Mouse (Mus musculus) stomach, embryonic 14.5 days (tissue): ENCODE measurements around the gene Traf7. TPM values are rescaled to one million over a fixed set of nuclear protein-coding genes. Genes with fewer than 3 reads are reported as not detected.

ENCODE experiments used
- ATAC-seq: fragments of 200-750 bp; cut with Nextera tagmentation; 2 replicates; pipeline ENCODE4 v1.8.0; 2017; ENCODE audit warnings: low read depth, moderate TSS enrichment; ENCODE audit not compliant: insufficient number of reproducible peaks, insufficient read depth, low FRiP score
- H3K27ac ChIP-seq: fragments of 300-500 bp; sonication (generic); 2 replicates; pipeline ENCODE4 v1.5.1; 2014; ENCODE audit warnings: mild to moderate bottlenecking, low read length, moderate library complexity, mixed read lengths
- H3K27me3 ChIP-seq: fragments of 300-500 bp; sonication (generic); 2 replicates; pipeline ENCODE4 v1.6.1; 2014; ENCODE audit warnings: low read length, control low read depth, mixed read lengths; ENCODE audit not compliant: control insufficient read depth, insufficient read depth
- H3K36me3 ChIP-seq: fragments of 300-500 bp; sonication (generic); 2 replicates; pipeline ENCODE4 v1.6.1; 2014; ENCODE audit warnings: mild to moderate bottlenecking, control low read depth, low read length, moderate library complexity, mixed read lengths; ENCODE audit not compliant: control insufficient read depth, insufficient read depth
- H3K4me1 ChIP-seq: fragments of 300-500 bp; sonication (generic); 2 replicates; pipeline ENCODE4 v1.6.1; 2014; ENCODE audit warnings: low read length, control low read depth, mixed read lengths; ENCODE audit not compliant: control insufficient read depth, insufficient read depth
- H3K4me2 ChIP-seq: fragments of 300-500 bp; sonication (generic); replicated peaks from 2 replicates; pipeline ENCODE4 v1.6.1; 2014; ENCODE audit warnings: low read depth, low read length, control low read depth
- H3K4me3 ChIP-seq: fragments of 300-500 bp; sonication (generic); 2 replicates; pipeline ENCODE4 v1.5.1; 2014; ENCODE audit warnings: low read depth, low read length, control low read depth
- H3K9ac ChIP-seq: fragments of 300-500 bp; sonication (generic); replicated peaks from 2 replicates; pipeline ENCODE4 v1.6.1; 2014; ENCODE audit warnings: low read depth, mild to moderate bottlenecking, control low read depth, low read length, moderate library complexity, mixed read lengths
- H3K9me3 ChIP-seq: fragments of 300-500 bp; sonication (generic); 2 replicates; pipeline ENCODE4 v1.6.1; 2016; ENCODE audit warnings: low read depth, low read length, control low read depth; ENCODE audit not compliant: control insufficient read depth
- WGBS: fragments of 180-500 bp; shearing (Covaris S2); extraction: QIAGEN DNeasy Blood & Tissue Kit; methylation state at CpG from one replicate; pipeline ENCODE4 v1.1.7; 2014; 5-methylcytosine and 5-hydroxymethylcytosine counted together
- polyA plus RNA-seq: library from polyadenylated mRNA; unstranded; fragments of >200 nt; fragmentation: Nextera tagmentation; extraction: Ambion mirVana; gene quantifications from 2 replicates; pipeline ENCODE4 v1.2.1, GENCODE M21; 2014

Gene Traf7
- polyA plus RNA-seq, 1 experiment from 2014 or later = 87.6 TPM

DNA sequence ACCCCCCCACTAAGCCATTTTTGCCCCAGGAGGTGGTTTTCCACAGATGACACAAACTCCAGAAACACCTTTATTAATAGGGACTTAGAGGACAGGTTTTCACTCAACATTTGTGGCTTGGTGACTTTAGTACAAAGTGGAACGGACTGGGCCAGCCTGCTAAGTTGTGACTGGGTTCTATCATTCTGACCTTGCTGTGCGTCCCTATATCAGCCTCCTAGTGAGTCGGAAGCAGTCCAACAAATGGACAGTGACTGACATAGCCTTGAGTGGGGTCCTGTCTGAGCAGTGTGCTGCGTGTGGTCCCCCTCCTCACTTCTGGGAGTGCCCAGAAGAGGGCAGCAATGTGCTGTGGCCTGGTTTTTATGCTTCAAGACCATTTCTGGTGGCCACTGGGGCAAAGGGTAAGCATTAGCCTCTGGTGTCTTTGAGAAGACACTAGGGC is 1.3 kb upstream of the Traf7 start:
- Histone ChIP-seq H3K9me3 (no peaks in the 10 kb centered on the region), H3K4me2 (peak overlapping the region; percentile 84), H3K9ac (peak overlapping the region; percentile 57), H3K27me3 (no peaks in the 10 kb centered on the region), H3K4me3 (peak overlapping the region; percentile 85), H3K36me3 (peaks cover 16% of the 10 kb centered on the region; the same call in 1 of the 2 replicates), H3K27ac (peak overlapping the region; percentile 81; the same call in 1 of the 2 replicates), H3K4me1 (peaks cover 27% of the 10 kb centered on the region)
- ATAC-seq = no peak
- WGBS = under 1% methylated on average over 4 of the region's 4 CpGs

DNA sequence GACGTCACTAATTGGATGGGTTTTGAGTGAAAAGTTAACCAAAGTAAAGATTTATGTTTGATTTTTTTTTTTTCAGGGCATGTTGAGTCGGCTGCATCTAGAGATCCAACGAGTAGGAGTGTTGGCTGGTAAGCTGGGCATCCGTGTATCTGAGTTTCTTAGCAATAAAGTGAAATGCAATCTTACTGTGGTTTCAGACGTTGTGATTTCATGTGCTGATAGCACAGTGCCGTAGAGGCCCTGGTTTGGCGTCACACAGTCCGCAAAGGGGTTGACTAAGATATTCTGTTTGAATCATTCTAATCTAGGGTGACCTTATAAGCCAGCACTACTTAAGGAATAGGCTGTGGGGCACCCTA is 801 bp upstream of the Traf7 start:
- Histone ChIP-seq H3K36me3 (peaks cover 16% of the 10 kb centered on the region; the same call in 1 of the 2 replicates), H3K4me2 (peak overlapping the region; percentile 84), H3K27ac (peak overlapping the region; percentile 81), H3K27me3 (no peaks in the 10 kb centered on the region), H3K9ac (peak overlapping the region; percentile 57), H3K9me3 (no peaks in the 10 kb centered on the region), H3K4me3 (peak overlapping the region; percentile 85), H3K4me1 (peaks cover 27% of the 10 kb centered on the region)
- WGBS = under 1% methylated on average over 8 of the region's 8 CpGs
- ATAC-seq = no peak

DNA sequence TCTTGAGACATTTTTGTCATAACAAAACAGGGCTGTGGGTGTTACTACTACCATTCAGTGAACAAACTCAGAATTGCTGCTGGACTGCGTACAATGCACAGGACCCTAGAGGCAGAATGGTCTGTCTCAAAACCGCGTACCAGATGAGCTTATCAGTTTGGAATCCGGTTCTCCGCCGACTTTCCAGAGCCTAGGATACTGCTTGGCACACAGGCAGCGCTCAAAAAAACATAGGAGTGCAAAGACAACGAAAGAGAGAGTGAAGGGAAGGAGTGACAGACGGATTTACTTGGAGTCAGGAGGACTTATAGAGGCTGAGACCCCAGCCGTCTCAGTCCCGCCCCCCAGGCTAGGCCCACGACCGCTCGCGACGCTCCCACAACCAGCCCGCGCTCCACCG is 423 bp downstream of the Traf7 start:
- H3K36me3 ChIP-seq = peaks cover 16% of the 10 kb centered on the region
- H3K27ac ChIP-seq = peak overlapping the region; percentile 79
- H3K4me2 ChIP-seq = peak overlapping the region; percentile 76
- ATAC-seq = no peak; the same call in 1 of the 2 replicates
- peak overlapping the region; percentile 85 for H3K4me3 ChIP-seq
- no peaks in the 10 kb centered on the region for H3K9me3 ChIP-seq
- H3K4me1 ChIP-seq = peaks cover 20% of the 10 kb centered on the region
- peak overlapping the region; percentile 71 for H3K9ac ChIP-seq
- WGBS = under 1% methylated on average over 19 of the region's 19 CpGs
- no peaks in the 10 kb centered on the region for H3K27me3 ChIP-seq

DNA sequence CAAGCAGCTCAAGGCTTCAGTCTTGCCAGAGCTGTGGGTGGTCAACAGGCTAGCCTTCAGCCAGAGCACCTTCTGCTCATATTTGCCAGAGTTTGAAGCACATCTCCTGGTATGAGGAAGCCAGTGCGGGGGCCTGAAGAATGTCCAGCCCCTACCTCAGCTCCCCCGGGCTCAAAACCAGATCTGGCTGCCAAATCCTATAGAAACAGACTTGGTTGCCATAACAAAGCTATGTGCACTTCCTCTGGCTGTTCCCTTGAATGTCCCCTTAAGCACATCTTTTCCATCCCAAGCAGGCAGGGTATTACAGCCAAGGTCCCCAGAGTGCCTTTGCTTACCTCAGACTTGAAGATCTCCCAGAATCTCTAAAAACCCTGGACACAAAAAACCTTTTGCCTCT is 3.0 kb downstream of the Traf7 start:
- Histone ChIP-seq H3K4me3 (no peak overlapping the region), H3K36me3 (peaks cover 7% of the 10 kb centered on the region), H3K9ac (0 out of 2 replicates have a peak overlapping the region, but pooled peaks have one; percentile 6), H3K9me3 (no peaks in the 10 kb centered on the region), H3K27ac (peak overlapping the region; percentile 27; the same call in 1 of the 2 replicates), H3K27me3 (no peaks in the 10 kb centered on the region), H3K4me1 (peaks cover 12% of the 10 kb centered on the region), H3K4me2 (no peak overlapping the region)
- WGBS = 60% methylated on average over 2 of the region's 2 CpGs
- no peak for ATAC-seq

DNA sequence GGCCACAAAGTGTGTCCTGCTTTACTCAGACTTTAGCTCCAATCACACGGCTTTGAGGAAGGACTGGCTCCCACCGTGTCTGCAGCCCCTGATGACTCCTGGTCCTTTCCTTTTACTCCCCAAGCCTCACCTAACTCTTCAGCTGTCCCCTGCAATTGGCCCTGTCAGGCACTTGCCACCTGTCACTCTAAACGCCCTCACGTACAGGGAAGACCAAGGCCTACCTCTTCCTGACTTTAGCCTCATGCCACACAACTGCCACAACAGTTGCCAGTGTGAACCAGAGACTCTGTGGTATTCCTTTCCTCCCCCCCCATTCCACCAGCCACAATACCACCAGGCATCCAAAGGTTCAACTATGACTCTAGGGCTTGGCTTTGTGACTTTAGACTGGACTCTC is 7.3 kb downstream of the Traf7 start:
- Histone ChIP-seq H3K27ac (no peak overlapping the region), H3K36me3 (peaks cover 29% of the 10 kb centered on the region), H3K4me2 (no peak overlapping the region), H3K9ac (no peak overlapping the region), H3K4me3 (no peak overlapping the region), H3K27me3 (no peaks in the 10 kb centered on the region), H3K4me1 (no peaks in the 10 kb centered on the region), H3K9me3 (no peaks in the 10 kb centered on the region)
- 87% methylated on average over 4 of the region's 4 CpGs for WGBS
- no peak for ATAC-seq

DNA sequence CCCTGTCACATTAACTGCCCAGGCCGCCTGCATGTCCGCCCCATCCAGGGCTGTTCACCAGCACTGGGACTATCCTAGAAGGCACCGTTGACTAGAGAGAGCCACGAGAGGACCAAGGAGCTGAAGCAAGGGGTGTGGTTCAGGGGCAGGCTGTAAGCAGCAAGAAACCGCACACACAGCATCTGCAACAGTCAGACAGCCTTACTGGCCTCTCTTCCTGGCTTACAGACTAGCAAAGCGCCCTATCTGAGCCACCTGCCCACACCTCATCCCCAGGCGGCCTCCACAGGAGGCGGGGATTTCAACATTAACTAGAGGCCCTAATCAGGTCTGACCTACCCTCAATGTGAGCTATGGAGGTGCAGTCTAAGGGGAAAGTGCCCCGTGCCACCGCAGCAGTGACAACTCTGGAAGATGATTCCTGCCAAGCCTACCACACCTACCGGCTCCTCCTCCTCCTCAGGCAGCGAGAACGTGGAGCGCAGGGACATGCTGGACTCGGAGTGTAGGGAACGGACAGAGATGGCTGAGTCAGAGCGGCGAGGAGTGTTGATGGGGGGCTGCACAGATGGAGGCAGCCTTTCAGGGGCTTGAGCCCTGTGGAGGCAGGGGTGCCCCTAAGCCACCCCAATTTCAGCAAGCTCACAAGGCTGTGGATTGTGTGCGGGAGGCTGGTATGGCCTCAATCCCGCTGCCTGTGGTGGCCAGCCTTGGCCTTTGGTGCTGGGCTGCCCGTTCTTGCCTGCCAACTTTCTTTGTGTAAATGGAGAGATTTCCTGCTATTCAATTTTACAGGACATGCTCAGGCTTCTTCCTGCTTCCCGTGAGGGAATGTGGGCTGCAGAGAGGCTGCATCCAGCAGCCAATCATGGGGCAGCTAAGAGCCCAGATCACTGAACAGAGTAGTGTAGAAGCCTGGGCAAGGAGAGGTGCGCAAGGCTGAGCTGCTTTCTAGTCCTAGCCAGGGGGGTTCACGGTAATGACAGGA is 13.2 kb downstream of the Traf7 start:
- H3K9ac ChIP-seq = no peak overlapping the region
- H3K4me1 ChIP-seq = no peaks in the 10 kb centered on the region
- WGBS = 87% methylated on average over 24 of the region's 24 CpGs
- peaks cover 66% of the 10 kb centered on the region for H3K36me3 ChIP-seq
- no peak for ATAC-seq
- peak overlapping the region; percentile 12; the same call in 1 of the 2 replicates for H3K27ac ChIP-seq
- H3K4me3 ChIP-seq = no peak overlapping the region
- no peak overlapping the region for H3K4me2 ChIP-seq
- no peaks in the 10 kb centered on the region for H3K27me3 ChIP-seq
- H3K9me3 ChIP-seq = no peaks in the 10 kb centered on the region

DNA sequence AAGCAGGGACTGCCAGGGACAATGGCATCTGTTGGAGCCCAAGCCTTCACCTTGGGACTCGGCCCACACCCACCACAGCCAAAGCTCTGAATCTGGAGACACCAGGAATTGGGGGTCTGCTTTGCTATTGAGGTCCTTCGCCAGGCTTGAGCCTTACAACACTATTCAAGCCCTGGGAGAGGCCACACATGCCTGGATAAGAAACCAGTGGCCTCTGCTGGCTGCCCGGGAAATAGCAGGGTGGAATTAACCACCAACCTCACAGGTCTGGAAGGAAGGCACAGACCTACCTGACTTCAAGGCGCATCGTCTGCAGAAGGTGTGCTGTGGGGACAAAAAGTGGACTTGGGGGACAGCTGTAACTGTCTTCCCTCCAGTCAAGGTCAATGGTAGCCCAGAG is 14.1 kb downstream of the Traf7 start:
- no peak overlapping the region for H3K9ac ChIP-seq
- 0 out of 2 replicates have a peak, but pooled peaks have one; percentile 40 for ATAC-seq

DNA sequence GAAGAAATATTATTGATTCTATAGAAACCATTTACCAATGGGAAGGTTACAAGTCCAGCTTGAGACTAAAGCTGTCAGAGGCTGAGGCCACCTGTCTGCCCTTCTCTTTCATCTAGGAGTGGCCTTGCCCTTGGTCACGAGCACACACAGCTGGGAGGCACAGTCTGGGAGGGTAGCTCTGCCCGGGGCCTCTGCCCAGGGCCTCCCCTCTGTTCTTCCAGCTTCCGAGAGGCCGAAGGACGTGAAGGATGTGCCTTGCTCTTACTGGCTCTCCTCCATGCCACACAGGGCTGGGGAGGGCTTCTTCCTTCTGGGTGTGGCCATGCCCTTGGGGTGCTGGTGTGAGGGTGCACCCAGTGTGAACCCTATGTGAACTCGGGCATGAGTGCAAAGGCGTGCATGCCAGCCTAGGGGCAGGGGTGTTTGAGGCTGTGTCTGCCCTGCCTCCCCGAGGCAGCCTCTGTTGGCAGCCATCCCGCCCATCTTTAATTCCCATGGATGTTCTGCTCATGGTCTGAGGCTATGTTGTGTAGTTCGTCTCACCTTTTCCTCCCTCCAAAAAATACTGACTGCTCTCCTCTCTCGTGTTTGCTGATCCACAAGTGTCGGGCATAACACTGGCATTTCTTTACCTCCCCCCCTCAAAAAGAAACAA is 19.8 kb downstream of the Traf7 start:
- Histone ChIP-seq H3K4me1 (0 out of 2 replicates have a peak, but pooled peaks cover 4% of the 10 kb centered on the region), H3K27ac (no peak overlapping the region), H3K27me3 (no peaks in the 10 kb centered on the region), H3K9me3 (no peaks in the 10 kb centered on the region), H3K4me2 (no peak overlapping the region), H3K9ac (no peak overlapping the region), H3K36me3 (peaks cover 49% of the 10 kb centered on the region), H3K4me3 (no peak overlapping the region)
- ATAC-seq = no peak
- 79% methylated on average over 12 of the region's 12 CpGs for WGBS

More for the DNA sequence above, 14.1 kb downstream of the Traf7 start:
- Histone ChIP-seq H3K4me2 (no peak overlapping the region), H3K4me3 (no peak overlapping the region), H3K27ac (no peak overlapping the region), H3K4me1 (no peaks in the 10 kb centered on the region), H3K27me3 (no peaks in the 10 kb centered on the region), H3K9me3 (no peaks in the 10 kb centered on the region), H3K36me3 (peaks cover 70% of the 10 kb centered on the region)
- WGBS = 39% methylated on average over 5 of the region's 5 CpGs
